Mouse (Mus musculus) cortical plate, adult 2 months (tissue): ENCODE measurements around the gene Zfp451.

Source experiments
- CTCF ChIP-seq: fragments of 200-500 bp; IDR thresholded peaks from 2 replicates; pipeline ENCODE4 v1.5.1; 2011; ENCODE audit warnings: mild to moderate bottlenecking, control low read depth, low read length; ENCODE audit not compliant: insufficient read depth; ENCODE audit errors: extremely low read depth
- POLR2A ChIP-seq: fragments of 200-500 bp; IDR thresholded peaks from 2 replicates; pipeline ENCODE4 v1.6.1; 2011; ENCODE audit warnings: mild to moderate bottlenecking, low read length, control low read depth; ENCODE audit not compliant: insufficient read depth; ENCODE audit errors: extremely low read depth

DNA sequence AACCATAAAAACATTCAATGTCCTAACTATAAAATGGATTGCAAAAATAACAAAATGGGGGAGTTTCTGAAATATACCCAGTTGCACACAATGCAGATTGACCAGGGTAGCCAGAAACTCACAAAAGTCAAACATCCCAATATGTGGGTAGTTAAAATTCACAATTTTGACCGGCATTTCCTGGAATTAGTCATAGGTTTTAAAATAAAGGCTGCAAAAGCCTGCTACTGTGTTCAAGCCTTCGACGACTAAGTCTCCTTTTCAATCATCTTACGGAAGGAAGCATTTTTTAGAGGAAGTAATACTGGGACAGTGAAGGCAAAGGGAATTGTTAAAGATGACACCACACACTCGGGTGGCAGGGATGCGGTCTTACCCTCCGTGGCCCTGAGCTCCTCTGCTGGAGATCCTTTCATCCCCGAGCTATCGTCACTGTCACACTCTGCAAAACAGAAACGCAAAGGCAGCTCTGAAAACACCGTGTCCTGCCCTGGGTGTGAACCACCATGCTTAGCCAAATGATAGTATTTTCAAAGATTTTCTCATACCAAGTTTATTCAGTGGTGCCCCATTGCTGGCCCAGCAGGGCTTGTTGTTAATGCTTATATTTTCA is 48.8 kb downstream of the Zfp451 start:
- TF ChIP-seq POLR2A (no peak), CTCF (no peak)
